Mouse (Mus musculus) lung, embryonic 14.5 days (tissue): ENCODE measurements around the gene Strn4. TPM values are rescaled to one million over a fixed set of nuclear protein-coding genes. Genes with fewer than 3 reads are reported as not detected.
A peak's percentile ranks its signal among the peaks of the same experiment; 100 is the strongest.

Experiments used
- ATAC-seq: fragments of 200-750 bp; cut with Nextera tagmentation; 2 replicates; pipeline ENCODE4 v1.8.0; 2017; ENCODE audit warnings: mild to moderate bottlenecking, moderate TSS enrichment, moderate library complexity; ENCODE audit not compliant: insufficient read depth
- DNase-seq: peaks from one replicate; pipeline ENCODE4 v3.0.0-alpha.2; 2015
- H3K27ac ChIP-seq: fragments of 300-500 bp; sonication (generic); 2 replicates; pipeline ENCODE4 v1.5.1; 2014; ENCODE audit warnings: low read depth, mild to moderate bottlenecking, moderate library complexity
- H3K27me3 ChIP-seq: fragments of 300-500 bp; sonication (generic); 2 replicates; pipeline ENCODE4 v1.6.1; 2014; ENCODE audit warnings: low read length, control low read depth; ENCODE audit not compliant: insufficient read depth
- H3K36me3 ChIP-seq: fragments of 300-500 bp; sonication (generic); 2 replicates; pipeline ENCODE4 v1.6.1; 2014; ENCODE audit warnings: control low read depth; ENCODE audit not compliant: insufficient read depth
- H3K4me1 ChIP-seq: fragments of 300-500 bp; sonication (generic); 2 replicates; pipeline ENCODE4 v1.6.1; 2014; ENCODE audit warnings: antibody characterized with exemption, control low read depth; ENCODE audit not compliant: insufficient read depth
- H3K4me2 ChIP-seq: fragments of 300-500 bp; sonication (generic); 2 replicates; pipeline ENCODE4 v1.6.1; 2014; ENCODE audit warnings: mild to moderate bottlenecking
- H3K4me3 ChIP-seq: fragments of 300-500 bp; sonication (generic); 2 replicates; pipeline ENCODE4 v1.5.1; 2014; ENCODE audit warnings: low read depth, low read length
- H3K9ac ChIP-seq: fragments of 300-500 bp; sonication (generic); 2 replicates; pipeline ENCODE4 v1.6.1; 2014
- H3K9me3 ChIP-seq: fragments of 300-500 bp; sonication (generic); 2 replicates; pipeline ENCODE4 v1.6.1; 2016; ENCODE audit warnings: low read depth, low read length, control low read depth
- CTCF ChIP-seq: IDR thresholded peaks from 2 replicates; pipeline ENCODE4 v1.5.1; 2016; ENCODE audit warnings: antibody characterized with exemption, low read depth
- WGBS: fragments of 180-500 bp; shearing (Covaris S2); extraction: QIAGEN DNeasy Blood & Tissue Kit; methylation state at CpG from one replicate; pipeline ENCODE4 v1.1.7; 2014; 5-methylcytosine and 5-hydroxymethylcytosine counted together
- polyA plus RNA-seq: library from polyadenylated mRNA; unstranded; fragments of >200 nt; fragmentation: Nextera tagmentation; extraction: Ambion mirVana; gene quantifications from 2 replicates; pipeline ENCODE4 v1.2.1, GENCODE M21; 2014

Gene Strn4
- polyA plus RNA-seq, 1 experiment from 2014 or later = 134 TPM

DNA sequence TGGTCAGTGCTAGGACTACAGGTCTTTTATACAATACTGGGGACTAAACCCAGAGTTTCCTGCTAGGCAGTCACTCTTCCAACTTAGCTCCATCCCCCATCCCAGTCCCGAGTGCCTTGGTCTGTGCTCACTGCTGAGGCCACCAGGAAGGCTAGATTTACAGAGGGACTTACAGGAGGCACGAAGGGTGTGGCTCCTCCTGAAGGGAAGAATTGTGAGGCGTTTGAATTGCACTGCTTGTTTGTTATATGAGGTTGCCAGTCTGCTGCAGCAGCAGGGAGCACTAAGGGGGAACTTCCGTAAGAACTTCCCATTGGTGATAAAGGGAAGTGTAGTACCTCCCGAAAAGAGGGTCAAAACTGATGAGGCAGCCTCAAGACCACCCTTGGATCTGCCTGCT is 64.9 kb downstream of the Strn4 start:
- Histone ChIP-seq H3K4me3 (no peak overlapping the region), H3K4me1 (peaks cover 8% of the 10 kb centered on the region), H3K9me3 (peaks cover 9% of the 10 kb centered on the region), H3K27me3 (peaks cover 11% of the 10 kb centered on the region), H3K27ac (peak overlapping the region; percentile 85), H3K9ac (0 out of 2 replicates have a peak overlapping the region, but pooled peaks have one; percentile 9), H3K4me2 (peak overlapping the region; percentile 37), H3K36me3 (peaks cover 45% of the 10 kb centered on the region)
- no peak for DNase-seq
- TF ChIP-seq CTCF = no peak
- no peak for ATAC-seq
- 32% methylated on average over 5 of the region's 5 CpGs for WGBS

- Histone ChIP-seq H3K9ac (no peak overlapping the region), H3K9me3 (peaks cover 18% of the 10 kb centered on the region), H3K27ac (no peak overlapping the region), H3K27me3 (peaks cover 16% of the 10 kb centered on the region), H3K36me3 (peaks cover 71% of the 10 kb centered on the region), H3K4me3 (no peak overlapping the region), H3K4me2 (no peak overlapping the region), H3K4me1 (peaks cover 4% of the 10 kb centered on the region)
- no peak for ATAC-seq
- no peak for DNase-seq
- no peak for TF ChIP-seq CTCF
- 91% methylated on average over 6 of the region's 6 CpGs for WGBS
These were observed 67.5 kb downstream of the Strn4 start for GRCm38 (mm10) chr7:16883162-16883561.

DNA sequence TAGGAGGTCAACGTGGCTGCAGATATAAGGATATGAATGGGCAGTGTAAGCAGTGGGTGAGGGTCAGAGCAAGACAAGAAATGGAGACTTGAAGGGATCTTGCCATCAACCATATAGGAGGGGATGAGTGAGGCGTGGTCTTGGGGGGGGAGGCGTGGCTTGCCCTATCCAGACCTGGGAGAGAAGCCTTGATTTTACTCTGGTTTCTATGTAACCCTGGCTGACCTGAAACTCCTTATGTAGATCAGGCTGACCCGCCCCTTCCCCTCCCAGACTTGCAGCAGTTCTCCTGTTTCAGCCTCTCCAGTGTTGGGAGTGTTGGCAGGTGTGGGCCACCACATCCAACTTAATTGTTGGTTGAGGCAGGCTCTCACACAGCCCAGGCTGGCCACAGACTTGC is 68.6 kb downstream of the Strn4 start:
- Histone ChIP-seq H3K36me3 (peaks cover 65% of the 10 kb centered on the region), H3K4me1 (peaks cover 4% of the 10 kb centered on the region)
- WGBS = 54% methylated on average over 4 of the region's 4 CpGs

DNA sequence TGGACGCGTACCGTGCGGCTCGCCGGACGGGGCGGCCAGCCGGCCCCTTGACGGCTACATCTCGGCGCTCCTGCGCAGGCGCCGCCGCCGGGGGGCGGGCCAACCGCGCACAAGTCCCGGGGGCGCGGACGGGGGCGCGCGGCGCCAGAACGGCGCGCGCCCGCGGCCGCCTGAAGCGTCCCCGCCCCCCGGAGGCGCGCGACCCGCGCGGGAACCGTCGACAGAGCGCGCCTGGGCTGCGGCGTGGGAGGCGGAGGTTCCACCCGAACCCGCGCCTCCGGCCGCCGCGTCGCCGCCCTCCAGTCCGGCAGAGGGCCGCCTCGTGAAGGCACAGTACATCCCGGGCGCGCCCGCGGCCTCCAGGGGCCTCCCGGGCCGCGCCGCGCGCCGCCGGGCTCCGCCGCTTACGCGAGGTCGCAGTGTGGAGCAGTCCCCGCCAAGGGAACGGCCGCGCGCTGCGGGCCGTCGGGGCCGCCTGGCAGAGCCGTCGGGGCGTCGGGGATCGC is 69.6 kb downstream of the Strn4 start:
- DNase-seq (peak; percentile 66), ATAC-seq (no peak)
- peaks cover 4% of the 10 kb centered on the region for H3K4me1 ChIP-seq
- H3K27me3 ChIP-seq = peaks cover 16% of the 10 kb centered on the region
- WGBS = 17% methylated on average over 90 of the region's 95 CpGs
- peaks cover 18% of the 10 kb centered on the region for H3K9me3 ChIP-seq
- peak overlapping the region; percentile 42 for H3K4me2 ChIP-seq
- H3K9ac ChIP-seq = no peak overlapping the region
- TF ChIP-seq CTCF = no peak
- peak overlapping the region; percentile 27 for H3K4me3 ChIP-seq
- peaks cover 63% of the 10 kb centered on the region for H3K36me3 ChIP-seq
- H3K27ac ChIP-seq = no peak overlapping the region

More for the DNA sequence above, 68.6 kb downstream of the Strn4 start:
- no peak for TF ChIP-seq CTCF
- Histone ChIP-seq H3K9me3 (peaks cover 18% of the 10 kb centered on the region), H3K4me3 (no peak overlapping the region), H3K9ac (no peak overlapping the region), H3K27ac (no peak overlapping the region), H3K4me2 (no peak overlapping the region), H3K27me3 (peaks cover 16% of the 10 kb centered on the region)
- ATAC-seq (no peak), DNase-seq (no peak)

GRCm38 (mm10) chr7:16885905-16886304 is 70.2 kb downstream of the Strn4 start:
- Histone ChIP-seq H3K9me3 (peaks cover 18% of the 10 kb centered on the region), H3K27me3 (peaks cover 16% of the 10 kb centered on the region), H3K4me1 (no peaks in the 10 kb centered on the region), H3K9ac (no peak overlapping the region), H3K27ac (no peak overlapping the region), H3K36me3 (peaks cover 59% of the 10 kb centered on the region), H3K4me3 (peak overlapping the region; percentile 27), H3K4me2 (peak overlapping the region; percentile 42; the same call in 1 of the 2 replicates)
- no peak for ATAC-seq
- no peak for TF ChIP-seq CTCF
- 57% methylated on average over 59 of the region's 59 CpGs for WGBS
- no peak for DNase-seq

Other genes starting within 250 kb of the Strn4 start
- gene Arhgap35, start 200.9 kb upstream of the Strn4 start, polyA plus RNA-seq = 29.6 and 30.5 TPM in 2 replicates
- not detected in 2 replicates for gene Ceacam15, start 140.2 kb upstream of the Strn4 start, polyA plus RNA-seq
- not detected in 2 replicates for gene Ceacam9, start 94.0 kb upstream of the Strn4 start, polyA plus RNA-seq
- gene Ap2s1, start 77.5 kb upstream of the Strn4 start, polyA plus RNA-seq = 287 and 295 TPM in 2 replicates
- gene Slc1a5, start 34.5 kb upstream of the Strn4 start, polyA plus RNA-seq = 32.6 and 35.7 TPM in 2 replicates
- 27.7 and 31.9 TPM in 2 replicates for gene Fkrp, start 843 bp downstream of the Strn4 start, polyA plus RNA-seq
- 19.6 and 20.2 TPM in 2 replicates for gene Prkd2, start 27.0 kb downstream of the Strn4 start, polyA plus RNA-seq
- 6.6 and 7.8 TPM in 2 replicates for gene Dact3, start 59.4 kb downstream of the Strn4 start, polyA plus RNA-seq
- 10.8 and 11.1 TPM in 2 replicates for gene Gng8, start 75.9 kb downstream of the Strn4 start, polyA plus RNA-seq
- 1.3 and 1.6 TPM in 2 replicates for gene Ptgir, start 90.6 kb downstream of the Strn4 start, polyA plus RNA-seq
- gene Calm3, start 108.2 kb downstream of the Strn4 start, polyA plus RNA-seq = 139 and 155 TPM in 2 replicates
- gene Pnmal2, start 128.8 kb downstream of the Strn4 start, polyA plus RNA-seq = 3.1 and 3.3 TPM in 2 replicates
- gene Pnmal1, start 143.8 kb downstream of the Strn4 start, polyA plus RNA-seq = 0.11 and 0.20 TPM in 2 replicates
- gene Gm42372, start 167.2 kb downstream of the Strn4 start, polyA plus RNA-seq = 0.09 and 0.20 TPM in 2 replicates
- gene Ccdc8, start 176.8 kb downstream of the Strn4 start, polyA plus RNA-seq = 27.3 and 29.2 TPM in 2 replicates
- 103 and 117 TPM in 2 replicates for gene Ppp5c, start 212.0 kb downstream of the Strn4 start, polyA plus RNA-seq
- gene Hif3a, start 246.5 kb downstream of the Strn4 start, polyA plus RNA-seq = 33.1 and 38.0 TPM in 2 replicates